Mouse (Mus musculus): ENCODE measurements at regions not wholly inside any gene's neighbourhood (a gene's known extent, or its start where the extent isn't known, plus 50 kb on each side); places are given as distances from the start of the nearest gene placed in this dataset.
"Not testable (repeated sequence)": the region's sequence is repeated elsewhere in the genome, so short reads cannot be mapped to it uniquely, and the experiment has no call there.

DNA sequence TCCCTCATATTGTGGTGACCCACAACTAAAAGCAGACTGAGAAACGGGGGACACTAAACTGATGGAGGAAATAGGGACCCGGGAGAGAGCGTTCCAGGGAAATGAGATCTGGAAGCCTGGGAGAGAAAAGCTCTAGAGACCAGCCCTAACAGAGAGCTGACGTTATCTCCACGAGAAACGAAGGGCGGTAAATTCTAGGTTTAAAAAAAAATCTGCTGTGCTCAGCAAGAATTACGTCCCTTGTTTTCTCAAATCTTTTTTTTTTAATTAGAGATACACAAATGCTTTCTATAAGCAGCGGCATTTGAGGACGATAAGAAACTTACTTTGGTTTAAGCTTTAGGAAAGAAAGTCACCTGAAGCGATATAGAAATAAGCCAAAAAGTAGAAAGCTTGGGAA lies 145.7 kb downstream of the Cand1 start:
- no peak for DNase-seq

DNA sequence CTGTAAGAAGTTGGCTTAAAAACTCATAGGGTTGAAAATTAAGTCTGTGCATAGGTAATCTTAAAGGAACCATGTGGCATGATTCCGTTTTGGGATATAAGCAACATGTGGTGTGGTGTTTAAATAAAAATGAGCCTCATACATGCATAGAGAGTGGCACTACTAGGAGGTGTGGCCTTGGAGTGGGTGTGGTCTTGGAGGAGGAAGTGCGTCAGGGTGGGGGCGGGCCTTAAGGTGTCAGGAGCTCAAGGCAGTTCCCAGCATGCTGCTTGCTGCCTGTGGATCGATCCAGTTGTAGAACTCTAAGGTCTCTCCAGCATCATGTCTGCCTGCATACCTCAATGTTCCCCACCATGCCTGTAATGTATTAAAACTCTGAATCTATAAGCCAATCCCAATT lies 152.0 kb downstream of the Cand1 start:
- no peak for DNase-seq

DNA sequence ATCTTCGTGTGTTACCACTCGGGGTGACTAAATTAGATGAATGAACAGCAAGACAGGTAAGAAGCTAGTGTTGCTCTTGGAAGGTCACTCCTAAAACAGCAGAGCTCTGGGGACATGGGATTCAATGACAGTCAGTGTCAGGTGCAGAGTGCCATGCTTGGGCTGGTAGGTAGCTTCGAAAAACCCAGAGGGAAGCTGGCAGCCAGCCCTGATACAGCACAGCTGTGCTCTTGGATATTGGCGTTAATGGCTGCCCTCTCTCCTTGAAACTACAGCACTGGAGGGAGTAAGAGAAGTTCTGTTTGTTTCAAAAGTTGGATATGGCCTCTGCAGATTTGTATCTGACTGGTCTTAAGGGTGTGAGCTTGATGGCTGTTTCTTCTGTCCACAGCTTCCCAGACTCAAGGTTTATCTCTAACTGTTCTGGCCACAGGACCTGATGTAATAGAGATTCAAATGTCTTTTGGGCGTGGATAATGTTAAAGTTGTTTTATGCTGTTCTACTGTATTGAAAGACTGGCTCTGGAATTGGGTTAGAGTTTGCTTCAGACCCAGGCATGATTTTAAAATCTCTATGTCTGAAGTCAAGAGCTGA lies 152.7 kb downstream of the Cand1 start:
- no peak for DNase-seq

GRCm38 (mm10) chr10:119086450-119086849 lies 153.4 kb downstream of the Cand1 start:
- DNase-seq = no peak

GRCm38 (mm10) chr10:119083431-119083830 lies 156.4 kb downstream of the Cand1 start:
- no peak for DNase-seq

DNA sequence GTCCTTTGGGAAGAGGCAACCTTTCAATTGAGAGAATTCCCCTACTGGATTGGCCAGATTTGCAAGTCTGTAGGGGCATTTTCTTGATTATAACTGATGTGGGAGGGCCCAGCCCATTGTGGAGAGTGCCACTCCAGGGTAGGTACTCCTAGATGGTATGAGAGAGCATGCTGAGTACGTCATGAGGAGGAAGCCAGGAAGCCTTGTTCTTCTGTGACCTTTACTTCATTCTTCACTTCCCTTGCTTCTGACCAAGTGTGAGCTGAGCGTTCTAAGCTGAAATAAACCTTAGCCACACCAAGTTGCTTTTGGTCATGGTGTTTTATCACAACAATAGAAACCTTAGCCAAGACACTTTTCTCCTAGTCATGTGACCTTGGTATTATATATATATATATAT lies 157.0 kb downstream of the Cand1 start:
- DNase-seq = no peak

DNA sequence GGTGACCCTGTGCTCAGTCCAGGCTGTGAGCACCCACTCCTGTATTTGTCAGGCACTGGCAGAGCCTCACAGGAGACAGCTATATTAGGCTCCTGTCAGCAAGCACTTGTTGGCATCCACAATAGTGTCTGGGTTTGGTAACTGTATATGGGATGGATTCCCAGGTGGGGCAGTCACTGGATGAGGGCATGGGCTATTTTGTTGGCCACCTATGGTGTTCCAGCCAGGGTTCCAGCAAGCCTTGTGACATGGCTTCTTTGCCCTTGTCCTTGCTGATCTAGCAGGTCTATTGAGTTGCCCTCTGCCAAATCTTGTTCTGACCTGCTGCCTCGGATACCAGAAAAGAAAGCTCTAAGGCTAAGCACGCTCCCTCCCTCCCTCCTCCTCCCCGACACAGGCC lies 158.1 kb downstream of the Cand1 start:
- DNase-seq = not testable (repeated sequence)

DNA sequence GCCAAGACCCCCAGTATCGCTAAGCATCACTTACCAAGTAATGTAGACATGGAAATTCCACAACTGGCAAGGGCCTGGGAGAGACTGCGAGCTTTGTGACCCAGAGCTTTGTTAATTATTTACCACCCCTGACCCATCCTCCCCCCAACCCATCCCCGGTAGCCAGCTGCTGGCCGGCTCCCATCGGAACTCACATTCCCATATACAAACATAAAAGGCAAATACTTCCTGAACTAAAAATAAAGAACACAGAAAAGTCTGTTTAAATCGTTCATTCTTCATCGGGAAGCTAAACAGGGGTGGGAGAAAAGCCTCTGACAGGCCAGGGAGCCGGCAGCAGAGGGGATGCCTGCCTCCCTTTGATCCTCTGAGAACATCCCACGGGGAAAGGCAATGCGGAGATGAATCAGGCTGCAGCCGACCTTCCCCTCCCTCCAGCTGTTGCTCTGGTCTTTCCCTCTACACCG lies 163.7 kb downstream of the Cand1 start:
- no peak for DNase-seq

- DNase-seq = no peak
Measured at GRCm38 (mm10) chr10:119074887-119075286, 165.0 kb downstream of the Cand1 start.

- DNase-seq = no peak
Measured at GRCm38 (mm10) chr10:119073991-119074390, 165.9 kb downstream of the Cand1 start.

GRCm38 (mm10) chr10:119069410-119069809 lies 170.4 kb downstream of the Cand1 start:
- DNase-seq = no peak

DNA sequence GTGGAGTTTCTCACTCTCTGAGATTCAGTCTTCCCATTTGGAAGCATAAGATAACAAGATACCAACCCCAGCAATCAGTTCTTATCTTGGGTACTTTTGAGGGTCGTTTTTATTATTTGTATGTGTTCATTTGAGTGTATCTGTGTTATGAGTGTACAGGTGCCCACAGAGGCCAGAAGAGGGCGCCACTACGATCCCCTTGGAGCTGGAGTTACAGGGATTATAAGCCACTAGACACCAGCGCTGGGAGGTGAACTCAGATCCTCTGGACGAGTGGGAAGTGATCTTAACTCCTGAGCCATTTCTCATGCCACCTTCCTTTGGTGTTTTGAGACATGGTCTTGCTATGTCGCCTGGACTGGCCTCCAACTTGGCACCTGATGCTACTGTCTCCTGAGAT lies 172.0 kb downstream of the Cand1 start:
- no peak for DNase-seq

- peak in 1 of 2 experiments; percentile 42 for DNase-seq
Measured at GRCm38 (mm10) chr10:119067366-119067765, 172.5 kb downstream of the Cand1 start.

DNA sequence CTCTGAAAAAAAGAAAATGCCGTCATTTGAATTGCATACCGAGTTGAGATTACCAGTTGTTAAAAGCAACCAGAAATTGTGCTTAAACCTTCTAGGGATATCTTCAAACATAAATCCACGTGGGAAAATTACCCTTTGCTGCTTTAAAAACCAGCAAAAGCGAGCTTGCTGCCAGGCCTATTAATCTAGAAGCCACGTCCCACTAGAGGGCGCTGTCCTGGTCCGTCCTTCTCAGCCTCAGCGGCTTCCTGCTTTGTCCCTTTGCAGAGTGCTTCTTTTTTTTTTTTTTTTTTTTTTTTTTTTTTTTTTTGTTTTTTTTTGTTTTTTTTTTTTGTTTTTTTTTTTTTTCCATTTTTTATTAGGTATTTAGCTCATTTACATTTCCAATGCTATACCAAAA lies 173.9 kb downstream of the Cand1 start:
- peak; percentile 21 to 24 for DNase-seq

DNA sequence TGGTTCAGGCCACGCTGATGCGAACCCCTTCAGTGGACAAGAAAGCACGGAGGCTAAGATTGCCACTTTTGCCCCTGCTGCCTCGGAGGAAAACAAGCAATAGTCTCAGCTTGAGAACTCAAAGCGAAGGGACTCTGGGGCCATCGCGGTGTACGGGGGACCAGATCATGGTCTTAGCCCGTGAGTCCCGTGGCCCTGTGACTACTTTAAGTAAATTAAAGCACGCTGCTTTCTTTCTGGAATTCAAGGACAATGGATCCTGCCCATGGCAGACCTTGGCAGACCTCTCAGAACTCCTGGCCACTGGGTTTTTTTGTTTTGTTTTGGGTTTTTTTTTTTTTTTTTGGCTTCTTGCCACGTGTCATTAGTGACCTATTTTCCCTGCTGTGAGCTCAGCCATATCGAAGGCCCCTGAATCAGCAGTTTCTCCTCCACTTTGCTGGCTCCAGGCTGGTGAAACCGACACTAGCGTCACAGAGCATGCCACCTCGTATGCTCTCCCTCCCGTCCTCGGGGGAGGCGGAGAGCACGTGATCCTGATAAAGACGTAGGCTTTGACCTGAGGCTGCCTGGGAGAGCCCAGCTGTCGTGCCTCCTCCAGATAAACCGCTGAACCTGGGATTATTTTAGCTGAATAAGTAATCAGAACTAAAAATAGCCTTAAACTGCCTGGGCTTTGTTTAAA lies 174.6 kb downstream of the Cand1 start:
- DNase-seq = peak; percentile 33 to 47

- no peak for DNase-seq
Measured at GRCm38 (mm10) chr10:119064218-119064617, 175.6 kb downstream of the Cand1 start.

DNA sequence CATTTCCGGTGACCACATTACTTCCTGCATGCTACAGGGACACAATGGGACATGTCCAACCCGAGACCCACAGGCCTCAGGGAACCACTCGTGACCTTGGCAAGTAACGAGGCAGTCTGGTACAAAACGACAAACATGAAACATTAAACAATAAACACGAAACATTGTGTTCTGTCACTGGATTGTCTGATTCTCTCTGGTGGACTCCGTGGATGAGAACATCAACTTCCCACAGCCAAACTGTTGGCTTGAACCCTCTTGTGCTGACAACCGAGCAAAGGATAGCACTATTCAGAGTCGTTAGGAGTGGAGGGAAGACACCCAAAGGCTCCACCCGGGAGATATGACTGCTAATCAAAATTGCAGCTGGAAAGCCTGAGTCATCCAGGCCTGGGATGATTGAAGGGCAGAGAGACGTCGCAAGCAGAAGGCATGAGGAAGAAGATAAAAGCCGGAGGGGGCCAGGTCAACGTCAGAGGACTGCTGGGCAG lies 176.6 kb downstream of the Cand1 start:
- no peak for DNase-seq

- no peak for DNase-seq
Measured at GRCm38 (mm10) chr10:119061958-119062599, 177.8 kb downstream of the Cand1 start.

- DNase-seq = no peak
Measured at GRCm38 (mm10) chr10:119061349-119061850, 178.5 kb downstream of the Cand1 start.

GRCm38 (mm10) chr10:119058493-119059020 lies 181.3 kb downstream of the Cand1 start:
- DNase-seq = no peak

DNA sequence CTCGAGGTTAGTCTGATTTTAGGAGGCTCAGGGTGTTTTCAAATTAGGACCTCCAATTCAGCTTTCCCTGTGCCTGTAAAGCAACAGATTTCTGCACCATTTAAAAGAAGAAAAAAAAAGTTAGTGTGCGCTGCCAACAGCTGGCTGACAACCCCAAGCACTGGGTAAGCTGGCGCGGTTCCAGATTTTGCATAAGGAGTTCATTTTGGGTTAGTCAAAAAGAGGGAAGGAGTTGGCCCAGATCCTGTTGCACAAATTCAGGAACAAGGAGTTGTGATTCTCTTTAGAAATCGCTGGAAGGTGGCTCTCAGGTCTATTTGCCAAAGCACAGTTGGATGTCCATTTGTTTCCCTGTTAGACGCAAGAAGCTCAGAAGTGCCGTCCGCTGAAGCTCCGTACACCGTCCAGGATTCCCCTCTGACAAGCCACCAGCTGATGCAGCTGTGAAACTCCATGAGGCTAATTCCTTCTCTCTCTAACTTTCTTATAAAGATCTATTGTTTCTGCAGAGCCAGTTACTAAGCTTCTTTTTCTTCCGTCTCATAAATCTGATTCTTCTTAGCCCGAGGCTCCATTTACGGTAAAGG lies 184.6 kb downstream of the Cand1 start:
- DNase-seq = no peak

DNA sequence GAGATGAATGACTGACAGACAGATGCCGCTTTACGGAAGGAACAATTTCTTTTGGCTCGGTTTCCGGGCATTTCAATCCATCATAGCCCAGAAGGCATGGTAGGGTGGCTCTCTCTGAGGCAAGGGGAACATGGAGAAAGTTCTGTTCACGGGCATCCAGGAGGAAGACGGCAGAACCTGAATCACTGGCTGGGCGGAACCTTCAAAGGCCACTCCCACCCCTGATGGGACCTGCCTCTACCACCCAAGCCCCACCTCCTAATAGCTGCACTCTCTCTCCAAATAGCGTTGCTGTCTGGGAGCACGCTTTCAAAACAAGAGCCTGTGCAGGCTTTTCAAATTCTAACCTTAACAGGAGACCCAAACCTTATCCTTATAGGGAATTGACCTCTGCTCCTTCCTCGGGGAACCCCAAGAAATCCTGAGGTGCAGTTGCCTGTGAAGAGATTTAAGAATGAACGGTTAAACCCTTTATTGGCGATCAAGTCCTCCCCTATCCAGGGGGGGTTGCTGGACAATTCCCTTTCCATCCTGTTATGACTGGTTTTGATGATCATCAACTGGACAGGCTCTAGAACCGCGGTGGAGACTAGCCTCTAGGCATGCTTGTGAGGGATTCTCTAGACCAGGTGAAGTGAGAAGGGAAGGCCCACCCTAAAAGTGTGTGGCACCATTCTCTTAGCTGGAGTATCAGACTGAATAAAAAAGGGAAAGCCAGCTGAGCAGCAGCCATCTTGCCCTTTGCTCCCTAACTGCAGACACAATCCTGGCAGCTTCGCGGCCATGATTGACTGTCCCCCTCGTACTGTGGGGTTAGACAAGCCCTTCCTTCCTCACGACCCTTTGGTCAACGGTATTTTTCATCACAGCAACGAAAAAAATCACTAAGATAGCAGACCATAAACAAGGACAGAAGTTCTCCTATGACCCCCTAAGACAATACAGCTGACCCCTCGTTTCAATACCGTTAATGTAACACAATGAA lies 184.5 kb upstream of the Dyrk2 start:
- DNase-seq = no peak
